8 mouse cellular contexts compared by ENCODE assay signal in genomic region chr5:45493191-45494092, GRCm38 (mm10). TPM values are rescaled to one million over a fixed set of nuclear protein-coding genes. Genes with fewer than 3 reads are reported as not detected.
DNase-seq lines count a peak whose midpoint lies in the region; ATAC-seq and TF ChIP-seq lines count a peak whose summit lies in the region.

Gene Lap3, plus strand, starts transcription at chr5:45493374.

- no peak for TF ChIP-seq CTCF in E14TG2a.4 (conservative IDR thresholded peaks at IDR 0.05; ENCODE audit: low read length)
- TF ChIP-seq CTCF in liver, postnatal 0 days (IDR thresholded peaks at IDR 0.05; ENCODE audit: low read depth): peak; percentile 47

- peaks cover 59% of the 10 kb centered on the region for H3K4me1 ChIP-seq in E14TG2a.4 (replicated peaks; ENCODE audit: low read depth, low read length)
- peaks cover 21% of the 10 kb centered on the region for H3K4me1 ChIP-seq in forebrain, embryonic 13.5 days
- H3K4me1 ChIP-seq in liver, postnatal 0 days (ENCODE audit: insufficient read depth): peaks cover 14% of the 10 kb centered on the region
- H3K4me1 ChIP-seq in neural tube, embryonic 14.5 days (ENCODE audit: control insufficient read depth, insufficient read depth, low read length): 0 out of 2 replicates have a peak, but pooled peaks cover 8% of the 10 kb centered on the region

- peak within 1 kb of the TSS; percentile 40; the same call in 1 of the 2 replicates for H3K27ac ChIP-seq in forebrain, embryonic 13.5 days
- H3K27ac ChIP-seq in liver, postnatal 0 days (ENCODE audit: low read depth): peak within 1 kb of the TSS; percentile 88
- H3K27ac ChIP-seq in neural tube, embryonic 14.5 days (ENCODE audit: low read depth, low read length): no peak within 1 kb of the TSS

- peak; percentile 94 for DNase-seq in c-Kit-positive CD71-positive TER-119-positive erythroid progenitor cells, embryonic 14.5 days (ENCODE audit: low spot score)
- DNase-seq in heart, postnatal 10 days: peak; percentile 99
- peak; percentile 90 for DNase-seq in large intestine, adult 2 months (ENCODE audit: low read depth, low spot score)
- DNase-seq in liver, postnatal 0 days: peak; percentile 99
- DNase-seq in testis, postnatal 10 days (ENCODE audit: low spot score): peak; percentile 100

- H3K4me2 ChIP-seq in forebrain, embryonic 13.5 days: peak within 1 kb of the TSS; percentile 84
- peak within 1 kb of the TSS; percentile 95 for H3K4me2 ChIP-seq in liver, postnatal 0 days (ENCODE audit: low read depth, low read length)
- peak within 1 kb of the TSS; percentile 71 for H3K4me2 ChIP-seq in neural tube, embryonic 14.5 days (ENCODE audit: low read depth, low read length)

- no peak for TF ChIP-seq EP300 in liver, postnatal 0 days (IDR thresholded peaks at IDR 0.05; ENCODE audit: low read depth)

- H3K36me3 ChIP-seq in E14TG2a.4 (ENCODE audit: insufficient read depth, low read length): peaks cover 40% of the 10 kb centered on the region
- peaks cover 17% of the 10 kb centered on the region for H3K36me3 ChIP-seq in forebrain, embryonic 13.5 days (ENCODE audit: poor library complexity, severe bottlenecking)
- H3K36me3 ChIP-seq in liver, postnatal 0 days (replicated peaks; ENCODE audit: insufficient read depth, low read length): peaks cover 1% of the 10 kb centered on the region; the same call in 1 of the 2 replicates
- no peaks in the 10 kb centered on the region for H3K36me3 ChIP-seq in neural tube, embryonic 14.5 days (ENCODE audit: control insufficient read depth, insufficient read depth, low read length)

- ATAC-seq in forebrain, embryonic 13.5 days: peak; percentile 95
- peak; percentile 98 for ATAC-seq in liver, postnatal 0 days
- peak; percentile 96 for ATAC-seq in neural tube, embryonic 14.5 days (ENCODE audit: low read depth)

- under 1% methylated on average over 77 of the region's 78 CpGs for WGBS in forebrain, embryonic 13.5 days
- WGBS in large intestine, adult 2 months: under 1% methylated on average over 78 of the region's 78 CpGs
- WGBS in liver, postnatal 0 days (ENCODE audit: insufficient replicate concordance): under 1% methylated on average over 77 of the region's 78 CpGs
- WGBS in neural tube, embryonic 14.5 days: under 1% methylated on average over 78 of the region's 78 CpGs

- intact Hi-C loops in heart, postnatal 10 days (cut with DNase I): loop anchor here (2.0 to 10.0 kb wide), 3 partner anchors 27 to 361 kb away; partner anchors contain the start of genes Lcorl and Med28

- H3K4me3 ChIP-seq in E14TG2a.4 (replicated peaks; ENCODE audit: low read length): peak within 1 kb of the TSS; percentile 98
- peak within 1 kb of the TSS; percentile 68 for H3K4me3 ChIP-seq in forebrain, embryonic 13.5 days
- H3K4me3 ChIP-seq in liver, postnatal 0 days (ENCODE audit: low read depth, low read length): peak within 1 kb of the TSS; percentile 65
- peak within 1 kb of the TSS; percentile 51 for H3K4me3 ChIP-seq in neural tube, embryonic 14.5 days (ENCODE audit: low read depth, low read length)

- H3K9ac ChIP-seq in forebrain, embryonic 13.5 days: peak within 1 kb of the TSS; percentile 77
- peak within 1 kb of the TSS; percentile 82 for H3K9ac ChIP-seq in liver, postnatal 0 days (replicated peaks)
- peak within 1 kb of the TSS; percentile 68 for H3K9ac ChIP-seq in neural tube, embryonic 14.5 days (replicated peaks; ENCODE audit: low read depth, low read length)

- no peaks in the 10 kb centered on the region for H3K9me3 ChIP-seq in E14TG2a.4 (ENCODE audit: low read length)
- H3K9me3 ChIP-seq in forebrain, embryonic 13.5 days (replicated peaks): no peaks in the 10 kb centered on the region
- no peaks in the 10 kb centered on the region for H3K9me3 ChIP-seq in liver, postnatal 0 days (ENCODE audit: low read length)
- H3K9me3 ChIP-seq in neural tube, embryonic 14.5 days (ENCODE audit: control insufficient read depth, low read length): no peaks in the 10 kb centered on the region

- peaks cover 4% of the 10 kb centered on the region; the same call in 1 of the 2 replicates for H3K27me3 ChIP-seq in E14TG2a.4 (ENCODE audit: insufficient read depth, low read length)
- 0 out of 2 replicates have a peak, but pooled peaks cover 3% of the 10 kb centered on the region for H3K27me3 ChIP-seq in forebrain, embryonic 13.5 days
- H3K27me3 ChIP-seq in liver, postnatal 0 days (ENCODE audit: insufficient read depth, low read length): no peaks in the 10 kb centered on the region
- H3K27me3 ChIP-seq in neural tube, embryonic 14.5 days (ENCODE audit: control insufficient read depth, insufficient read depth, low read length): no peaks in the 10 kb centered on the region

RNA-seq across cellular contexts. Expression of gene Lap3, which starts in this region (rescaled TPM):
- polyA plus RNA-seq in forebrain, embryonic 13.5 days (2015; fragmentation: Nextera tagmentation; extraction: Ambion mirVana): 47.9 and 50.3 TPM in 2 replicates
- 10 to 100 TPM; 77.1 to 77.2 TPM for total RNA-seq in heart, postnatal 10 days (2021)
- 87.9 and 183 TPM in 2 replicates for polyA plus RNA-seq in large intestine, adult 2 months (2012; rRNA removed)
- 50.3 and 50.8 TPM in 2 replicates for polyA plus RNA-seq in liver, postnatal 0 days (2015; fragmentation: Nextera tagmentation; extraction: Ambion mirVana)
- 31.9 and 36.4 TPM in 2 replicates for polyA plus RNA-seq in neural tube, embryonic 14.5 days (2014; fragmentation: Nextera tagmentation; extraction: Ambion mirVana)
